In the genomic region with DNA sequence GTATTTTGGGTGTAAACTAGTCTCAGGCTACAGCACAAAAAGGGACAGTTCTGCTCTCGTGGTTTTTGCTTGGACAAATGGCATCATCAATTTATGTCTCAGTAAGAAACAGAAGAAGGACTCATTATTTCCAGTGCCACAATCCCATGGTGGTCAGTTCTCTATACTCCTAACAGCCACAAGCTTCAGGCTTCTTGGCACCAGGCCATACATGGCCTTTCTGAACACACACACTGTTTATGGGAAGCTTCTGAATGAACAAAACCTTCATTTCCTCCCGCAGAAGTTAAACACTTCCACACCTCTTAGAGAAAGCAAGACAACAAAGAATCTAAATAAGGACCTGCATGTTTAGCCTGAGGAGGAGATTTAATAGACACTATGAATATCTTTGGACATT, we compare ENCODE assay signal across 11 mouse cellular contexts.
DNase-seq lines count a peak whose midpoint lies in the region; ATAC-seq lines count a peak whose summit lies in the region.
"Had no signal": no experiment of that assay in that cellular context is flagged by ENCODE, and none has a peak within 500 bp of the region (broad histone marks: within the 10 kb centered on the region; RNA-seq: fewer than 3 reads in every experiment).

No protein-coding gene starts in this region.

- H3K9ac ChIP-seq in hindbrain, embryonic 11.5 days (ENCODE audit: low read depth, low read length) = no peak overlapping the region
- H3K9ac ChIP-seq in neural tube, embryonic 14.5 days (replicated peaks; ENCODE audit: low read depth, low read length) = no peak overlapping the region
- H3K9ac ChIP-seq: limb, embryonic 13.5 days had no signal

- no peak overlapping the region for H3K4me2 ChIP-seq in hindbrain, embryonic 11.5 days (replicated peaks; ENCODE audit: low read depth, low read length)
- H3K4me2 ChIP-seq in neural tube, embryonic 14.5 days (ENCODE audit: low read depth, low read length) = no peak overlapping the region
- H3K4me2 ChIP-seq: heart, embryonic 11.5 days; limb, embryonic 13.5 days had no signal

- H3K36me3 ChIP-seq in hindbrain, embryonic 11.5 days (ENCODE audit: control insufficient read depth, insufficient read depth, low read length) = no peaks in the 10 kb centered on the region
- no peaks in the 10 kb centered on the region for H3K36me3 ChIP-seq in hindbrain, embryonic 10.5 days
- H3K36me3 ChIP-seq in neural tube, embryonic 14.5 days (ENCODE audit: control insufficient read depth, insufficient read depth, low read length) = no peaks in the 10 kb centered on the region
- H3K36me3 ChIP-seq: limb, embryonic 13.5 days had no signal

- peak; percentile 7 for DNase-seq in hindbrain, embryonic 11.5 days (ENCODE audit: low spot score)
- no peak for DNase-seq in hindbrain, embryonic 10.5 days (ENCODE audit: low spot score)
- peak; percentile 68 for DNase-seq in retina, postnatal 1 day
- no peak for DNase-seq in retina, embryonic 14.5 days (ENCODE audit: low spot score)
- peak; percentile 7 for DNase-seq in embryo, embryonic 11.5 days (ENCODE audit: low read depth, low spot score)
- DNase-seq in urinary bladder, postnatal 4 days (ENCODE audit: low spot score in 2 of 2) = no peak
- DNase-seq in spleen, postnatal 14 days (ENCODE audit: low spot score in 2 of 2) = no peak
- DNase-seq: kidney, adult 9 months had no signal

- peak; percentile 57 for ATAC-seq in hindbrain, embryonic 11.5 days (ENCODE audit: low FRiP score)
- peak; percentile 75 for ATAC-seq in neural tube, embryonic 14.5 days (ENCODE audit: low read depth)

- no peak overlapping the region for H3K27ac ChIP-seq in hindbrain, embryonic 11.5 days (ENCODE audit: low read depth, low read length)
- H3K27ac ChIP-seq in hindbrain, embryonic 10.5 days = no peak overlapping the region
- H3K27ac ChIP-seq in neural tube, embryonic 14.5 days (ENCODE audit: low read depth, low read length) = peak overlapping the region; percentile 63
- H3K27ac ChIP-seq: limb, embryonic 13.5 days had no signal

- WGBS in hindbrain, embryonic 11.5 days = 56% methylated on average over 2 of the region's 2 CpGs
- WGBS in hindbrain, embryonic 10.5 days = 88% methylated on average over 2 of the region's 2 CpGs
- 9% methylated on average over 2 of the region's 2 CpGs for WGBS in neural tube, embryonic 14.5 days

- H3K4me1 ChIP-seq in hindbrain, embryonic 11.5 days (replicated peaks; ENCODE audit: control insufficient read depth, insufficient read depth, low read length) = no peaks in the 10 kb centered on the region
- no peaks in the 10 kb centered on the region for H3K4me1 ChIP-seq in hindbrain, embryonic 10.5 days (replicated peaks)
- peaks cover 15% of the 10 kb centered on the region for H3K4me1 ChIP-seq in neural tube, embryonic 14.5 days (ENCODE audit: control insufficient read depth, insufficient read depth, low read length)

- no peak overlapping the region for H3K4me3 ChIP-seq in hindbrain, embryonic 11.5 days (ENCODE audit: low read depth, low read length)
- H3K4me3 ChIP-seq in hindbrain, embryonic 10.5 days = no peak overlapping the region
- H3K4me3 ChIP-seq in neural tube, embryonic 14.5 days (ENCODE audit: low read depth, low read length) = no peak overlapping the region
- H3K4me3 ChIP-seq: limb, embryonic 13.5 days had no signal

- no peaks in the 10 kb centered on the region for H3K27me3 ChIP-seq in hindbrain, embryonic 11.5 days (ENCODE audit: control insufficient read depth, insufficient read depth, low read length)
- no peaks in the 10 kb centered on the region for H3K27me3 ChIP-seq in hindbrain, embryonic 10.5 days (ENCODE audit: insufficient read depth, poor library complexity, severe bottlenecking)
- no peaks in the 10 kb centered on the region for H3K27me3 ChIP-seq in neural tube, embryonic 14.5 days (ENCODE audit: control insufficient read depth, insufficient read depth, low read length)
- H3K27me3 ChIP-seq: limb, embryonic 13.5 days had no signal

- H3K9me3 ChIP-seq in hindbrain, embryonic 11.5 days (ENCODE audit: control insufficient read depth, low read length) = no peaks in the 10 kb centered on the region
- no peaks in the 10 kb centered on the region for H3K9me3 ChIP-seq in hindbrain, embryonic 10.5 days
- no peaks in the 10 kb centered on the region for H3K9me3 ChIP-seq in neural tube, embryonic 14.5 days (ENCODE audit: control insufficient read depth, low read length)
- H3K9me3 ChIP-seq: limb, embryonic 13.5 days had no signal

Comparison
In these comparisons a context has a peak if more than half of its experiments do, and no peak if none do; other contexts are left out.
1. DNase-seq: peak in hindbrain, embryonic 11.5 days (single experiment), retina, postnatal 1 day (single experiment) and embryo, embryonic 11.5 days (single experiment); none in hindbrain, embryonic 10.5 days (single experiment), retina, embryonic 14.5 days (single experiment), urinary bladder, postnatal 4 days (0 of 2) and spleen, postnatal 14 days (0 of 2).